ENCODE assay signal across 8 mouse cellular contexts in the genomic region with DNA sequence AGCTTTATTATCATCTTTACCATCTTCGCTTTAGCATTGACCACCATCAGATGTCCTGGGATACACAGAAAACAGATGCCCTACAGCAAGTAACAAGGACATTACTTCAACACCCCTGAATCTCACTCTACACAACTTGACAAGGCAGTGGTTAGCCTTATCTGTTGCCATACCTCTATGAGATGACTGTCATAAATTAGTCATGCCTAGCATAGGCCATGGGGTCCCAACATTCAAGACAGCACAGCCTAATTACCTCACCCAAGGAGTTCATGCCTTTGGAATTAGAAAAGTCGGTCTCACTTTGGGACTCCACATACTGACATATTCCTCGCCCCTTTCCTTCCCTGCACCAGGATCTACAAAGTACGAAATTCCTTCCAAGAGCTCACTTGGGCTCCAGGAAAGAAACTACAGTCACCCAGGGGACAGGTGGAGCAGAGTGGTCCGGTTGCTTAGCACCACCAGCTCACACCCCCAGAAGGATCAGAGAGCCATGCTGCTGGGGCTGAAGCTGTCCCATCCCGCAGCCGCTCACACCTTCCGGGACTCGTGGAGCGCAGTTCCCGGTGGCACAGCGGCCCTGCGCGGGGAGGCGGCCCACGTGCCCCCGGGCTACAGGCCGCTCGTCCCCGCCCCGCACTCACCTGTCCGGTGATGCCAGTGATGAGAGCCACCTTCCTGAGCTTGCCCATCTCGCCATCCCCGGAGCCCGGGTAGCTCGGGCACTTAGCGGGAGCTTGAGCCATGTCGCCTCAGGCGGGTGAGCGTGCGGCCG. TPM values are rescaled to one million over a fixed set of nuclear protein-coding genes. Genes with fewer than 3 reads are reported as not detected.
DNase-seq lines count a peak whose midpoint lies in the region; ATAC-seq lines count a peak whose summit lies in the region.

No protein-coding gene starts in this region.

- no peaks in the 10 kb centered on the region for H3K36me3 ChIP-seq in kidney, embryonic 14.5 days (ENCODE audit: control insufficient read depth, insufficient read depth, low read length)
- no peaks in the 10 kb centered on the region for H3K36me3 ChIP-seq in forebrain, embryonic 11.5 days (ENCODE audit: control insufficient read depth, insufficient read depth, low read length)
- H3K36me3 ChIP-seq in liver, embryonic 15.5 days (replicated peaks) = no peaks in the 10 kb centered on the region

- ATAC-seq in kidney, embryonic 14.5 days (ENCODE audit: low FRiP score, low TSS enrichment) = peak; percentile 68; the same call in 1 of the 2 replicates
- ATAC-seq in forebrain, embryonic 11.5 days (replicated peaks; ENCODE audit: low FRiP score) = peak; percentile 10; the same call in 1 of the 2 replicates
- ATAC-seq in liver, embryonic 15.5 days (ENCODE audit: insufficient read depth) = peak; percentile 53; the same call in 1 of the 2 replicates

- peaks cover 7% of the 10 kb centered on the region; the same call in 1 of the 2 replicates for H3K4me1 ChIP-seq in kidney, embryonic 14.5 days (ENCODE audit: control insufficient read depth, insufficient read depth, low read length)
- no peaks in the 10 kb centered on the region; the same call in 1 of the 2 replicates for H3K4me1 ChIP-seq in forebrain, embryonic 11.5 days (replicated peaks; ENCODE audit: control insufficient read depth, insufficient read depth, low read length)
- peaks cover 17% of the 10 kb centered on the region for H3K4me1 ChIP-seq in liver, embryonic 15.5 days (replicated peaks)

- peak overlapping the region; percentile 72 for H3K9ac ChIP-seq in kidney, embryonic 14.5 days (ENCODE audit: low read depth, low read length)
- peak overlapping the region; percentile 62 for H3K9ac ChIP-seq in forebrain, embryonic 11.5 days (ENCODE audit: low read length)
- H3K9ac ChIP-seq in liver, embryonic 15.5 days = peak overlapping the region; percentile 70

- peak overlapping the region; percentile 73 for H3K4me2 ChIP-seq in kidney, embryonic 14.5 days (replicated peaks; ENCODE audit: low read depth, low read length)
- H3K4me2 ChIP-seq in forebrain, embryonic 11.5 days (ENCODE audit: low read depth, low read length, severe bottlenecking) = peak overlapping the region; percentile 72
- H3K4me2 ChIP-seq in liver, embryonic 15.5 days = peak overlapping the region; percentile 96

- DNase-seq in kidney, postnatal 36 days = no peak
- DNase-seq in MEL-GATA-1-ER (ENCODE audit: extremely low read depth, low read depth) = peak; percentile 33
- DNase-seq in forebrain, embryonic 11.5 days (ENCODE audit: low spot score) = no peak
- DNase-seq in adrenal gland, adult 8-10 months = no peak
- DNase-seq in urinary bladder, postnatal 4 days (ENCODE audit: low spot score in 2 of 2) = no peak
- DNase-seq in gastrocnemius, adult 18-20 months (ENCODE audit: low spot score) = no peak

- no peaks in the 10 kb centered on the region for H3K27me3 ChIP-seq in kidney, embryonic 14.5 days (ENCODE audit: control insufficient read depth, insufficient read depth, low read length)
- H3K27me3 ChIP-seq in forebrain, embryonic 11.5 days (ENCODE audit: control insufficient read depth, insufficient read depth, low read length) = no peaks in the 10 kb centered on the region
- no peaks in the 10 kb centered on the region for H3K27me3 ChIP-seq in liver, embryonic 15.5 days

- H3K9me3 ChIP-seq in kidney, embryonic 14.5 days (ENCODE audit: control insufficient read depth, low read length) = no peaks in the 10 kb centered on the region
- H3K9me3 ChIP-seq in forebrain, embryonic 11.5 days (ENCODE audit: control insufficient read depth, low read length) = no peaks in the 10 kb centered on the region
- H3K9me3 ChIP-seq in liver, embryonic 15.5 days (replicated peaks) = no peaks in the 10 kb centered on the region

- no peak overlapping the region for H3K27ac ChIP-seq in kidney, embryonic 14.5 days (ENCODE audit: low read depth, low read length)
- H3K27ac ChIP-seq in forebrain, embryonic 11.5 days (ENCODE audit: low read depth, low read length) = no peak overlapping the region
- H3K27ac ChIP-seq in liver, embryonic 15.5 days (replicated peaks) = no peak overlapping the region

- peak overlapping the region; percentile 58 for H3K4me3 ChIP-seq in kidney, embryonic 14.5 days (ENCODE audit: low read length)
- peak overlapping the region; percentile 57 for H3K4me3 ChIP-seq in forebrain, embryonic 11.5 days (ENCODE audit: low read depth, low read length)
- H3K4me3 ChIP-seq in liver, embryonic 15.5 days (replicated peaks) = peak overlapping the region; percentile 72

- WGBS in kidney, embryonic 14.5 days = 4% methylated on average over 32 of the region's 32 CpGs
- WGBS in forebrain, embryonic 11.5 days = 4% methylated on average over 32 of the region's 32 CpGs
- 4% methylated on average over 32 of the region's 32 CpGs for WGBS in liver, embryonic 15.5 days (ENCODE audit: insufficient replicate concordance)

RNA-seq across cellular contexts. Expression of gene Gmds, which starts 0.6 kb away (rescaled TPM):
- 31.9 and 38.6 TPM in 2 replicates for polyA plus RNA-seq in kidney, embryonic 14.5 days (2014; fragmentation: Nextera tagmentation; extraction: Ambion mirVana)
- 30.9 and 31.5 TPM in 2 replicates for polyA plus RNA-seq in forebrain, embryonic 11.5 days (2014; fragmentation: Nextera tagmentation; extraction: Ambion mirVana)
- 6.3 and 7.0 TPM in 2 replicates for polyA plus RNA-seq in liver, embryonic 15.5 days (2015; fragmentation: Nextera tagmentation; extraction: Ambion mirVana)
- 1 to 10 TPM; 7.1 to 8.6 (median 7.5) TPM for total RNA-seq in adrenal gland, adult 8-10 months (2022)
- 1 to 10 TPM; 1.5 to 2.1 TPM for total RNA-seq in gastrocnemius, adult 18-20 months (2021)

Comparison
In these comparisons a context has a peak if more than half of its experiments do, and no peak if none do; other contexts are left out.
1. ATAC-seq: peak in every context shown above with its lines; median percentile 68 in kidney, embryonic 14.5 days; 53 in liver, embryonic 15.5 days; 10 in forebrain, embryonic 11.5 days.